Mouse (Mus musculus): ENCODE data around the gene Dock4.

Gene Dock4

DNA sequence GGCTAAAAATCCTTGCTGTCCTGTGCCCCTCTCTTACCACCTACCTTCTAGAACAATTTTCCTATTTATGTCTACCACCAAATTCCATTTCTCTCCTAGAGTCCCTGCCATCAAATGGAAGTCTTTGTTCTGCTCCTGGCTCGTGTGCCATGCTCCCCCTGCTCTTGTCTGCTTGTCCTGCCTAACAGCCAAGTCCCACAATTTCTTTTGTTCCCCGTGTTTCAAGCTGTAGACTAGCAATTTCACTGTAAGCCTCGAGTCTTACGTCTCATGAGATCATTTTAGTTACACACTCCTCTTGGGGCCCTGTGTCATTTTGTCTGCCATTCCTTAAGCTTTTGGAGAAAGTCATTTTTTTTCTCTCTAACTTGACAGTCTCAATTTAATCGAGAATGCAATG, 268.5 kb downstream of the Dock4 start:
- DNase-seq (ENCODE audit: extremely low read depth, insufficient read length, low spot score) = no peak

DNA sequence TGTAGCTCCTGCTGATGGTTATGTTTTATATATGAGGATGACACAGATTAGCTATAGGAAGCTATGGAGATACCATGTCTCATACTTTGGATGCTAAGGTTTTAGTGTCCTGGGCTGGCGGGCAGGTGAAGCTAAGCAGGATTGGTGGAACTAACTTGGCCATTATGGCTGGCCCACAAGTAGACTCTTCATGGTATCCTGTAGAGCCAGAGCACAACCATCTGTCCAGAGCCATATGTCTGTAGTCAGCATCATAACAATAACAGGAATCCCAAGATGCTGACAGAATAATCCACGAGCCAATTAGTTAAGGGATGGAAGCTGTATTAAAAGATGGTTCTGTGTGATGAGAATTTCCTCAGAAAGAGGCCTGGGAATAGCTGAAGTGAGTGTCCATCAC, 269.4 kb downstream of the Dock4 start:
- DNase-seq (ENCODE audit: extremely low read depth, insufficient read length, low spot score) = no peak

DNA sequence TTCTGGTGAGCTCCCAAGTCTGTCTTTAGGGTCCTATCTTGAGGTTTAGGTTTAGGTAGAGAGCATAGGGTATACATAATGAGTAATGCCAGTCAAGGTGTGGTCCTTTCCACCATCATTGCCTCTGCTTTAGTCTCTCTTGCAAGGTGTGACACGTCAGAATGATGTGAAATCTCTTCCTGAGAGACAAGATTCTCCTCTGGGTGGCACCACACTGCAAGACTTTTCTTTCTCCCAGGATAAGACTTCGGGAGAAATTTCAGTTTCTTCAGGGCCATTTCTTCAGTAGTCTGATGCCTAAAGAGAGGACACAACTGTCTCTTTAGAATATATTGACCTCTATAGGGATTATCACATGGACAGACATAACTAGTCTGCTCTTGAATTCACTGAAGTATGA, 282.6 kb downstream of the Dock4 start:
- no peak for DNase-seq (ENCODE audit: extremely low read depth, insufficient read length, low spot score)

DNA sequence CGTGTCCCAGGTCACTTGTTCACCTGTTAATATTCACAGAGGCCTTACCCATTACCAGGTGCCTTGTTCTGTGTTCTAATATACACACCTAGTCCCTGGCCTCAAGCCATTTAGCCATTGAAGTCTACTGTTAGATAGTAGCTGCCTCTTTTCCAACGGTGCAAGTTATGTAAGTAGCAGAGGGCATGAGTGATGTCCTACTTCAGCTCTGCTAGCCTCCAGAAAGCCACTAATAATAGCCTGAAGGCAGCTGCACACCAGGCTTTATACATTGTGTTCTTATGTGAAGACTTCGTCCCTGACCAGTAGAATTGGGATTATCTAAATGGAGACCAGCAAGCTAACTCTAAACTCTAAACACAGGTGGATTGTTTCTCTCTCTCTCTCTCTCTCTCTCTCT, 285.0 kb downstream of the Dock4 start:
- no peak for DNase-seq (ENCODE audit: extremely low read depth, insufficient read length, low spot score)

DNA sequence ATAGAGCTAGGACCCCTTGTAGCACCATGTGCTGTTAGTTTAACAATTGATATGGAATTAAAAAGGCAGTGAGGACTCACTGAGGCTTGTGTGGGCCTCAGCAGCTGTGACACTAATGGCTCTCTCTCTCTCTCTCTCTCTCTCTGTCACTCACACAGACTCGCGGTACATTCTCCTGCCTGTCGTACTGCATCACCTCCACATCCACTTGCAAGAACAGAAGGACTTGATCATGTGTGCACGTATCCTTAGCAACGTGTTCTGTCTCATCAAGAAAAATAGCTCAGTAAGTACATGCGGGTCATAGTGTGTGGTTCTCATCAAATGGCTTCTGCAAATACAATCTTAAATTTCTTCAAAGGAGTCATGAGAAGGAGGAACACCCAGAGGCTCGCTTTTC, 299.7 kb downstream of the Dock4 start:
- no peak for DNase-seq (ENCODE audit: extremely low read depth, insufficient read length, low spot score)

DNA sequence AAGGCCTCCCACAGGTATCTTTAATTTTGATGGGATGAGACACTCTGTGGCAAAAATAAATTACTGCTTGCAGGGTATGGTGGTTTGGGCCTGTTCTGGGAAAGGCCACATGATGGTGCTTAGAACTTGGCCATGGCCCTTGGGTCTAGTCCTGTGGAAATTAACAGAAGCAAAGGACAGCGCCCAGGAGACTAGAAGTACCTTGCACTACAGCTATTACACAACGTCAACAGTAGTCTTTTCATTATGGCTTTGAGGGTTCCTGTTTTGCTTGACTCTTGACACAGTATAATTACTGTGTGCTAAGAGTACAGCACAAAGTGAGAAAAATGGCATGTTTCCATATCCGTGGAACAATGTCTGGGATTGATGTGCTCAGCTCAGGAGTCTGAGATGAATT, 300.3 kb downstream of the Dock4 start:
- DNase-seq (ENCODE audit: extremely low read depth, insufficient read length, low spot score) = no peak

DNA sequence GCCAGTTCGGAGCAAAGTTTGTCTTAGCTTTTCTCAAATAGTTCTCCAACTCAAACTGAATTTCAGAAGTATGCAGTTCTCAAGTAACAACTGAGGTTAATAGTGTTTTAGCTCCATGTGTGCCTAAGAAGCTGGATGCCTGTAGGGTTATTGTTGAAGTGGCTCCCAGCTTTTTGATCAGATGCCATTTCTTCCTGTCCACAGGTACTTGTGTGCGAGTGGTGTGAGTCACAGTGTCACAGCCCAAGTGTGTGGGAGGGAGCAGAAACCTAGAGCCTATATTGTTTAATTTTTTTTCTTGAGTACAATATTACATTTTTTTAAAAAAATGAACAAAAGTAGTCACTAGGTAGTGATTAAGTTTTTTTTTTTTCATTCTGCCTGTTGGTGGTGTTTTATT, 313.5 kb downstream of the Dock4 start:
- DNase-seq (ENCODE audit: extremely low read depth, insufficient read length, low spot score) = no peak

DNA sequence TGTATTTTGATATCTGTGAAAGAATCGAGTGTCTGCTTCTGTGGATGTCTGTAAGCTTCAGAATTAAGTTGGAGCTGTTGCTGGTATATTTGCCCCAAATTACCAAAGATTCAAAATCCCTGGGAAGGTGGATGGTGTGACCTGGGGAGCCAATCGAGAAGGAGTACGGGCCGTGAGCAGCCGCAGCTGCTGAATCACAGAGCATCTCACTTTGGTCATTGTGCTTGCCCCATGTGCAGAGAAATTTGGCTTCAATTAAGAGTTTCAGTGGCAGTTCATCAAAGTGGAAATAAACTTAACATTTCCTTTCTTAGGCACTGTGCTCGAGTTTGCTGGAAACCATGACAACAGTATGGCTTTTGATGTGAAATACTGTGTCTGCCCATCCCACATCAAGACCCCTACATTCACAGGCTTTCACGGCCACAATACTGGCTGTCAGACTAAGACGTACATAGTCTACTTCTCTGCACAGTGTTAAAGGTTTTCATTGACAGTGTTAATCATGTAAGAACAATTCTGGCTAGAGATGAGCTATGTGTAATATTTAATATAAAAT, 321.6 kb downstream of the Dock4 start:
- no peak for DNase-seq (ENCODE audit: extremely low read depth, insufficient read length, low spot score)

DNA sequence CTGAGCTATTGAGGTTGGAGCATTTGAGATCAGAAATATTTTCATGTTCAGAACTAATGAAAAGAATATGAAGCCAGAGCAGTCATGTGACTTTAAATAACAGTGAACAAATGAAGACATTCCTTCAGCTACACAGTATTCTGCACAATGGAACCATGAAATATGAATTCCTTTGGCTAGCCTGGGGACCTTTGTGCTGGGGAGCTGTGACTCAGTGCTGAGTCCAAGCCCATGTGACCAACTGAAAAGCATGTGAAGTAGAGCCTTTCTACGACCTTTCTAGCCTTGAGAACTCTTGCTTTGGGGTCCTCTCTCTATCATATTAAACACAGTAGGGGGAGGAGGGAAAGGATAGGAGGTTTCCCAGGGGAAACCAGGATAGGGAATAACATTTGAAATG, 327.3 kb downstream of the Dock4 start:
- no peak for DNase-seq (ENCODE audit: extremely low read depth, insufficient read length, low spot score)

DNA sequence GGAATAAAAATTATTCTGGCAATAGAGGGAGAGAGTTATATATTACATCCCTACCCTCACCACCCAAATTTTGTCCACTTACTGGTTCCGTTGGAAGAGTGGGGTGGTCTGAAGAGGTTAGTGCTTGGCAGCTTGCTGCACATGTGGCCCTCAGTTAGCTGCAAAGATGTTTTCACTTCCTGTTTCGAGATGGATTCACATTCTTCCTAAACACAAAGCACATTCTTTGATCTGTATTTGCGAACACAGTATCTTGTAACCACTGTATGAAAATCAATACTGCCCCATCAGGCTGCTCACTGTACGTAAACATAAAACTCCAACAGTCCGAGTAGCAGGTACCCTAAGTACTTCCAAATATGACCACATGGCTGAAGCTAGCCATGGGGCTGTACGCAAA, 335.8 kb downstream of the Dock4 start:
- DNase-seq (ENCODE audit: extremely low read depth, insufficient read length, low spot score) = no peak

DNA sequence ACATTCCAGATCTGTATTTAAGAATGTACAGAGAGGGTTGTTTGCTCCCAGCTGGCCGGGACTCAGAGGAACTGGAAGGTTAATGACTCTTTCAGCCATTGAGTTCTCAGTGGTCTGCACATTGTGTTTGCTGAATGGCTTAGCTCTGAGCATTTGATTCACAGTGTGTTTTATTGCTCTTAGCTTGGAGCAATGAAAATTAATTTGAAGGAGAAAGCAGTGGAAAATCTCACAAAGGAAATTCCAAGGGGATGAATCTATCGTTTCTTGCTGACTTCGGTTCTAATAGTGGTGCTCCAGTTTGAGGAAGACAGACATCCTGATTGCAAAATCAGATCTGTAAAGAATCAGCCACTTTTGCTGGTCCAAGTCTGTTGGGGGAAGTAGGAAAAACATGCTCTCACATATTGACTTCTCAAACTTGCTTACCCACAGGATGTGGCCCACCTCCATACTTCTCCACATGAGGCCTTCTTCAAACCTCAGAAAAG, 342.9 kb downstream of the Dock4 start:
- DNase-seq (ENCODE audit: extremely low read depth, insufficient read length, low spot score) = no peak

DNA sequence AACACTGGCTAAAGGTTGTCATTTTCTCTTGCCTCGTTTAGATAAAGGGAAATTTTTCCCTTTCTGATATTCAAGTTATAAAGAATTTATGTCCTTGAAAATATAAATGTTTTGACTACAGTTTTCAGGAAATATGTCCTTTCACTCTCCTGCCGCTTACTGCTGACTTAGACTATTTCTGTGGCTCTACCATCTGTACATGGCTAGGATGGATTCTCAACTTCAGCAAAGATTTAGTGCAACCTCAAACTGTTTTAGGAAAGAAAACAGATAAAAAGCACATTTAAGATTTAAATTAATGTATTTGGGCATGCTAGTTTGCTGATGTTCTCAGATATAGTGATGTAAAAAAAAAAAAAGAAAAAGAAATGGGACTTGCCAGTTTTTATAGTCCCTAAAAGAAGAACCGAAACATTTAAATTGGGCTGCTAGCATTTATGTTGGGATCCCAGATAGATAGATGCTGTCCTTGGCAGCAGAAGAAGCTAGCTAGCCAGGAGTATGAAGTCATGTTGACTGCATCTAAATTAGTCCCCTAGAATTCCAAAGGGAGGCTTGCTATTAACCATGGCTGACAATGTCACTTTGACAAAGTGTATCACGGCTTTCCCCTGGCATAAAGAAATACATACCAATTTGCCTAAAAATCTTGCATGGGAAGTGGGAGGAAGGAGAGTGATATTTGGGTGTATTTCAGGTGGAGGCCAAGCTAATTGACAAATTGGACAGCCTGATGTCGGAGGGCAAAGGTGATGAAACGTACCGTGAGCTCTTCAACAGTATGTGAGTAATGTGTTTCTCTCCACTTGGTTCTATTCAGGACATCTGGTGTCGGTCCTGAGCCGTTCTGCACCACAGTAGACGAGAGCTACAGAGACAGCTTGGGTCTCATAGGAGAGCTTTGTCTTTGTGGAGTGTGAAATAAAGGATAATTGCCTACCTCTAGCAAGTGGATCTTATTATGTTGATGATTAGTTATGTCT, 343.9 kb downstream of the Dock4 start:
- DNase-seq (ENCODE audit: extremely low read depth, insufficient read length, low spot score) = no peak

DNA sequence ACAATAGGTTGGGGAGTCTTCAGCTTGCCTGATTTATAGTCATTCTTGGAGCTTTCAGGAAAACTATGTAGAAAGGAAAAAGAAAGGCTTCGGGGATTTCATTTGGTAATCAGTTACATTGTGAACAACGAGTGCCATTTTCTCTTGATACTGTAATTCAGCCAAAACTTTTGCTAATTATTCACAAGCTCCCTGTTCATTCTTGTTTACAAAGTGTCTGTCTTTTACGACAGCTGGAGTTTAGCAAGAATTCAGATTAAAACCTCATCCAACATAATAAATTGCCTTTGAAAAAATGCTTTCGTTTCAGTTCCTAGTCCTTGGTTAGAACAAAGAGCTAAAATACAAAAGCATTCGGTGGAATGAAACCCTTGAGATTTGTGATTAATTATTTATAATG, 345.5 kb downstream of the Dock4 start:
- no peak for DNase-seq (ENCODE audit: extremely low read depth, insufficient read length, low spot score)

DNA sequence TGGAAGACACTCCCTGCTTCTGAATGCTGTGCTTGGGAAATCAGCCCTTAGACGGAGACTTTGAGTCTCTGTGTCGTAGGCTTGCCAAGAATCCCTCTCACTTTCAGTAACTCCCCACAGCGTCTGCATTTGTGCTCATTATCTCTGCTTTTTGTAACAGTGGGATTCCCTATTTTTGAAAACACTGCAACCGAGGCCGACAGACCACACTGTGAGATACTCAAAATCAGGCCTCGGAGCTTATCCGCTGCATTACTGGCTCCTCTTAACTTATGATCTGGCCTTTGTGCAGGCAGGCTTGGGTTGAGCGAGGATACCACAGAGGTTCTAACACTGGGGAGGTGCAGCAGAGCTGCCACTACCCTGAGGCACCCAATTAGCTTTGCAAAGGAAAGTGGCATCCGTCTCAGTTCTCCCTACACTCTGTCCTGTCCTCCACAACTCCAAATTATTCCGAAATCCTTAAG, 346.5 kb downstream of the Dock4 start:
- DNase-seq (ENCODE audit: extremely low read depth, insufficient read length, low spot score) = no peak

DNA sequence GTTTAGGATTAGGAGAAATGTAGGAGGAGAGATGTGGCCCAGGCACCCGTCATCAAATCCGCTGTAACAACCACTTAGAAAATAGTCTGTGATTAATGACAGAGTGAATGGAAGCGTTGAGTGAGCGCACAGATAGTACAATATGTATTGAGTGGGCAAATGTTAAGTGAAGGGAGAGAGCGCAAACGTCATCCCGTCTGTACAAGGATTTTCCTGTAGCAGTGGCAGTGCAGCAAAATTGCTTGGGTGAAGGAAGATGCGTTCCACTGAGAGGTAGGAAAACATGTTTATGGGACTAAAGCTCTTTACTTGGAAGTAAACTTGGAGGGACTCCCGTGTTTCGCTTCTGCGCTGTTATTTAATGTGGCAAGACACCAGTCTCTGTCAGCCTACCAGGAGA, 348.3 kb downstream of the Dock4 start:
- no peak for DNase-seq (ENCODE audit: extremely low read depth, insufficient read length, low spot score)

DNA sequence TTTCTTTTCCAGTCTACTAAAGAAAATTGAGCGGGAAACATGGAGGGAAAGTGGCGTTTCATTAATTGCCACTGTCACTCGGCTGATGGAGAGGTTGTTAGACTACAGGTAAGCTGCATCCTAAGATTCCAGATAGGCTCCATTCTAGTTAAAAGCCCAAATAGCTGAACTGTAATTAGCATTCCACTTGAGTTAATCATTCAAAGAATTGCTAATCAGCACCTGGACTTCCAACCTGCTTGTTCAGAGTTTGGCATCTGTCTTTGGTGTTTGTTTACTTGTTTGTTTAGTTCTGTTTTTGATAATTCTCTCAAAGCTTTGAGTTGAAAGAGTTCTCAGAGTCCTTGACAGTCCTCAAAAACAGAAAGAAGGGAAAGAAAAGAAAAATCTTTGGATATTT, 349.0 kb downstream of the Dock4 start:
- no peak for DNase-seq (ENCODE audit: extremely low read depth, insufficient read length, low spot score)

DNA sequence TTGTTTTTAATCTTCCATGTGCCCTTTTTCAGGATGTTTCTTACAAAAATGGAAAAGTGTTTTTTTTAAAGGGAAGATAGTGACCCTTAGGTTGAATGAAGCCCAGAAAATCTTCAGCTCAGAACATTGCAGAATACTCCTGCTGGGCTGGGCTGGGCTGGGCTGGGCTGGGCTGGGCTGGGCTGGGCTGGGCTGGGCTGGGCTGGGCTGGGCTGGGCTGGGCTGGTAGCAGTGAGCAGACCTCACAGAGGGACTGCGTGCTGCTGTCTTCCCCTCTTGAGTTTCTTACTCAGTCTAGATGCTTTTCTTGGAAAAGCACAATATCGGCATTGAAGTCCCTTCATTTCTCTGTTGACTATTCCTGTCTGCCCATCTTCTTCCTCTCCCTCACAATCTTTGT, 350.0 kb downstream of the Dock4 start:
- DNase-seq (ENCODE audit: extremely low read depth, insufficient read length, low spot score) = no peak

DNA sequence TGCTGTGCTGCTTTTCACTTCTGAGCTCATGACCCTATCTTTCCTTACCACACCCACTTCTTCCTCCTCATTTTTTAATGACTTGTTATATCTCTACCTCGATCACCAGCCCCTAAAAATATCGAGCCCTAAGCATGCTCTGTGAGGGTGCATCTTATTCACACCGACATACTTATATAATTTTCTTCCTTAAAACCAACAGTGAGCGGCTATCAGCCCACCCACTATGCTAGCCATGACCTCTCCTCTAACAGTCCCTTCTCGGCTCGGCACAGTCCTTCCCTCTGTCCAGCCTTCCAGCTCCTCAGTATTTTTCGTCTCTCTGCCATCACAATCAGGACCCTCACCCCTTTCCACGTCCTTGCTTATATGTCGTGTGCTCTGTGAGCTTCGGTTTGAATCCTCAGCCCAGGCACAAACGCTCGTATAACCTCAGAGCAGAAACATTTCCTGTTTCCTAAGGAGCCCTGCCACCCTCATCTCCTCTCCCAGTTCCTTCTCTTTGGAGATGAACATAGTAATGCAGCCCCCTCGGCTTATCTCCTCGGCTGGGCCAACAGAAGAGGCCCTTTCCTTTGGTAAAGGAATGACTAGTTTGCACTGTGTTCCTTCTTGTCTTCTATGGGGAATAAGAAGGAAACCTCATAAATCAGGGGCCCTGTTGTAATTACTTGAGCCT, 351.2 kb downstream of the Dock4 start:
- no peak for DNase-seq (ENCODE audit: extremely low read depth, insufficient read length, low spot score)

DNA sequence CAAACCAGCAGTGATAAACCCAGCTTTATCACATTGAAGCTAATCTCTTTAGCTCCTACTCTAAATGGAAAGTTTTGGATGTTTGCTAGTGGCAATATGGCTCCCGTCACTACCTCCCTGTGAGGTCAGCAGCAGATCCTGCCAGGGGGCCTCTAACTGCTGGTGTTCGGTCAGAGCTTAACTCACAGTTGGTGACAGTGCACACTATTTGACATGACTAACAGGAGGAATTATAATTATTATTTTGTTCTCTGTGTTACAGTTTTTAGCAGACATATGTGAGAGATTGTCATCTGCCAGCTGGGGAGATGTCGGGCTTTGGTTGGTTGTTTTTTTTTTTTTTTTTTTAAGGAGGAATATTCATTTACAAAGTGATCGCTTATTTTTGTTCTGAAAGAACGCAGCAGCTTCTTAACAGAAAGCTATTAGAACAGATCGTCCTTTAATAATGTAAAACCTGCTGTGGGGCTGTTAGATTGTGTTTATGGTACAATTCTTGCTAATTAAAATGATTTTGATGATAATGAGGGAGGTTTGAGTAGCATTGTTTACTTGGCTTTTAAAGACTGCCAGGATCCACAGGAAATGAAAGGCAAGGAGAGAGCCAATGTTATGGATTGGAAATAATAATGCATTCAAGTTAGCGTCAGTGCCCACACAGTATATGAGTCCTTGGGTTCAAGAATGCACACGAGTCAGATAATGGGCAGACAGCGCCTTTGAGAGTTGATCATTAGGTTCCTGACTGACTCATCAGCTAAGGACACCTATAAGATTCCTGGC, 352.0 kb downstream of the Dock4 start:
- no peak for DNase-seq (ENCODE audit: extremely low read depth, insufficient read length, low spot score)

DNA sequence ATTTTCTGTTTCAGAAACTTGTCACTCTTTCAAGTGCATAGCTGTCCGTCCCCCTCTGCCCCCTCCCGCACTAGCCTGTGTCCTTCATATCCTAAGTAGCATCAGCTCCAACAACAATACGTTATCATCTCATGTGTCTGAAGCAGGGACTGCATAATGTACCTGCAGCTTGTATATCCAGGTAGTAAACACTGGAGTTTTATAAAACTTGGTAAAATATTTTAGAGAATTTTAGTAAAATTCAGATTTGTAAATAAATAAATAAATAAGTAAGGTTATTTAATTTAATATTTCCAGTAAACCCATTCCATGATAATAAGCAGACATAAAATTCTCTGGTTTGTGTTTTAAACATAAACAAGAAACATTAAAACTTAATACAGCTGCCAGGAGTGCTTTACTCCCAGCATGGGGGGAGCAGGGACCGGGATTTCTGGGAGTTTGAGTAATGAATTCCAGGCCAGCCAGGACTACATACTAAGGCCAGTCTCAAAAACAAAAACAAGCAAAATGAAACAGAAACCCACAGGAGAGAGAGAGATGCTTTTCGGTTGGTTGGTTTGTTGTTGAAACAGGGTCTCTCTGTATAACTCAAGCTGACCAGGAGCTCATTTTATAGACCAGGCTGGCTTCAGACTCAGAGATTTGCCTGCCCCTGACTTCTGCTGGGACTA, 352.7 kb downstream of the Dock4 start:
- no peak for DNase-seq (ENCODE audit: extremely low read depth, insufficient read length, low spot score)

Measured in 3134 (cell line).